Mouse (Mus musculus) induced T-regulatory cell, adult 2 months (primary cell): ENCODE data around the gene Gipc3.
A peak's percentile ranks its signal among the peaks of the same experiment; 100 is the strongest.

Source experiments
- DNase-seq: peaks from one replicate; pipeline ENCODE4 v3.0.0-alpha.2; 2012; ENCODE audit warnings: low read depth

The Gipc3 gene

DNA sequence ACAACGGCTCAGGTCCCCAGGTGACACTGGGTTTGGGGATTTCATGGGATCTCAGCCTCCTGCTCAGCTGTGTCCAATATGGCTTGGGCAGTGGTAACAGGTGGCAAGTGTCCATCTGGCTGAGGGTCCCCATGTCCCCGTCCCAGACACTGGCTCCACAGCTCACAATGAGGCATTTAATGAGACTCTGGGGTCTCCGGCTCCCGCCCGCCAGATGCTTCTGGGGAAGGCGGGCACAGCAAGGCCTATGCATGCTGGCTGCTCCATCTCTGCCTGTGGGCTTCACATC is 24.1 kb upstream of the Gipc3 start:
- DNase-seq = no peak

DNA sequence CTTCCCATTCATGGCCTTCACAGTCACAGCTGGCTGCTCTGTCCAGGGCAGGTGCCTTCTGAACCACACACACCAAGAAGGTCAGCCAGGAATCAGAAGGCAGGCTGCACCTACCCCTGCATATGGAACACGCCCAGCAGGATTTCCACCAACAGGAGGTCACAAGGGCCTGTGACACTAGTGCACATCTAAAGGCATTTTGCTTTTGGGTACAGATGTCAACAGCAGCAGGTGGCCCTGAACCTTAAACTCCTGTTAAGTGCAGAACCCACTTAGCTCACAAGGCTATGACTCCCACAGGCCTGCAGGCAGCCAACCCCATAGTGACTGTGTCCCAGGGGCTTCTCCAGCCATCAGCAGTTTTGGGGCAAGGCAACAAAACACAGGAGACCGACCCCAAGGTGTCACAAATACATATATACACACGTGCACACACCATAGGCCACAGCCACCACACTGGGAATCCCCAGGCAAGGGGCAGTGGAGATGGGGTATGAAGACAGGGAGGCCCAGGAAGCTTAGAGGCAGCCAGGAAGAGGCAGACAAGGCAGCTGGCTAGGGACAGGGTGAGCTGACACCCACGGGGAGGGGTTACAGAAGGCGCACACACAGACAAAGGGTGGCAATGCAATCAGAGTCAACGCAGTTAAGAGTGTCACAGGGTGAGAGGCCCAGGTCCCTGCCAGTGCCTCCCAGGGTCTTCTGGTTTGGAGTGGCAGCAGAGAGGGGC is 23.6 kb upstream of the Gipc3 start:
- no peak for DNase-seq

DNA sequence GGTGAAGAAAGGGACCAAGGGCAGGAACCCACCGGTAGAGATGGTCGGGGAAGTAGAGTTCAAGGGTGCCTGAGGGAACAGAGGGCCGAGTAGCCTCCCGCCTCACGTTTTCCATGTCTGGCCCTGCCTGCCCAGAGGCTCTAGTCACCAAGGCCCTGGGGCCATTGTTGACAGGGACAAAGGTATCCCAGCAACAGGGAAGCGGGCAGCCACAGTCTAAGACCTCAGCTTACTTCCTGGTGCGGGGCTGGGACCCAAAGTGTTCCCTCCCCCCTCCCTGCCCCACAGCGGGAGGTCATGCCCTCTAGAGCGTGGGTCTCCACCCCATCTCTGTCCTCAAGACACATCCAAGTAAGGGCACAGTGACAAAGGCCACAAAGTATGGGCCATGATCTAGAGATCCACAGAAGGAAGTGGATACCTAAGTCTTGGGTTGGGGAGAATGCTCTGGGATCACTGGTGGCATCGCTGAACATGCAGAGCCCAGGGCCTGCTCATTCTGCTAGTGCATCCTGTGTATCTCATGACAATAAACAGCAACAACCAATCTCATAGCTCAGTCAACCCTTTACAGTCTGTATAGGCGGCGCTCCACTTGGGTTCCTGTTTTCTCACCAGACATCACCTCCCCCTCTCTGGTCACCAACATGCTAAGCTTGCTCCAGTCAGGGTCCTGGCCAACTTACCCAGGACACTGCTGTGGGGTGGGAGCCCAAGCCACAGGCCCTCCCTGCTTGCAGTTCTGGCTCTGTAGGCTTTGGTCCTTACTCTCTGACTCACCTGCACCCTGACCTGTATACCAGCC is 22.8 kb upstream of the Gipc3 start, which contains the start of gene 4930404N11Rik:
TSS of gene 4930404N11Rik (minus strand) at position 145 of the 805 bp plus-strand sequence.
- no peak for DNase-seq

DNA sequence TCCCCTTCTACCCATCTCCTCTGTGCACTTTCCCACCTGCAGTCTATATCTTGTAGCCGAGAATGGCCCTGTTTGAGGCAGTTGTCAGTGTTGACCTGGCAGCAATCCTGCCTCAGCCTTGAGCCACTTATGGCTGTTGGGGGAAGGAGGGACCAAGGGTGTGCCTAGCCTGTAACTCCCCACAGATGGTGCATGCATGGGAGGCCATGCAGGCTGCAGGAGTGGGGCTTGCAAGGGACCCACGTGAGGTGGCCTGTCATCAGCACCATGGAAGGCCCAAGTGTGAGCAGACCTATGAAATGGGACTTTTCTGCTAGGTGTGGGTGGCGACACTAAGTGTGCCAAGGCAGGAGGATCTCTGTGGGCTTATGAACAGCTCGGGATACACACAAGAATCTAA is 22.0 kb upstream of the Gipc3 start:
- no peak for DNase-seq

GRCm38 (mm10) chr10:81364666-81365065 is 21.6 kb upstream of the Gipc3 start:
- DNase-seq = no peak

- DNase-seq = no peak
Observed at GRCm38 (mm10) chr10:81363436-81364346, 20.6 kb upstream of the Gipc3 start.

DNA sequence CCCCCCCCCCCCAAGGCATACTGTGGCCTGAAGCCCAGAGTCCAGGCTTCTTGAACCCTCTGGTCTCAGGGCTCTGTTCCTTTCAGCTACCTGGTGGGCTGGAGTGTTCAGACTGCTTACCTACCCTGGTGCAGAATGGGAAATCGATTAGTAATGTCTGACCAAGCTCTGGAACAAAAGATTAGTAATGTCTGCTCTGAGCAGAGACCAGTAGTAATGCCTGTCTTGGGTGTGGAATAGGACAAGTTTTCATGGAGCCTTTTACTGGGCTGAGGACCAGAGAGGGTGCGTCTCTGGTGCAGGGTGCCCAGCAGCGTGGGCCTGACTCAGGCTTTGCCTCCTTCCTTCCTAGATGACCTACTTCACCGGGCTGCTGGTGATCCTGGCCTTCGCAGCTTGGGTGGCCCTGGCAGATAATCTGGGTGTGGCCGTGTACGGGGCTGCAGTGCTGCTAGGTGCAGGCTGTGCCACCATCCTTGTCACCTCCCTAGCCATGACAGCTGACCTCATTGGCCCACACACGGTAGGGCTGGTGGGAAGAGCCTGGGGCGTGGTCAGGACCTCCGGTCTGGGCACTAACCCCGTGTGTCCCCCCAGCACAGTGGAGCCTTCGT is 19.4 kb upstream of the Gipc3 start:
- DNase-seq = no peak

- DNase-seq = no peak
Observed at GRCm38 (mm10) chr10:81360721-81361120, 17.7 kb upstream of the Gipc3 start.

GRCm38 (mm10) chr10:81358841-81359240 is 15.8 kb upstream of the Gipc3 start:
- DNase-seq = no peak

GRCm38 (mm10) chr10:81358209-81358608 is 15.1 kb upstream of the Gipc3 start:
- no peak for DNase-seq

DNA sequence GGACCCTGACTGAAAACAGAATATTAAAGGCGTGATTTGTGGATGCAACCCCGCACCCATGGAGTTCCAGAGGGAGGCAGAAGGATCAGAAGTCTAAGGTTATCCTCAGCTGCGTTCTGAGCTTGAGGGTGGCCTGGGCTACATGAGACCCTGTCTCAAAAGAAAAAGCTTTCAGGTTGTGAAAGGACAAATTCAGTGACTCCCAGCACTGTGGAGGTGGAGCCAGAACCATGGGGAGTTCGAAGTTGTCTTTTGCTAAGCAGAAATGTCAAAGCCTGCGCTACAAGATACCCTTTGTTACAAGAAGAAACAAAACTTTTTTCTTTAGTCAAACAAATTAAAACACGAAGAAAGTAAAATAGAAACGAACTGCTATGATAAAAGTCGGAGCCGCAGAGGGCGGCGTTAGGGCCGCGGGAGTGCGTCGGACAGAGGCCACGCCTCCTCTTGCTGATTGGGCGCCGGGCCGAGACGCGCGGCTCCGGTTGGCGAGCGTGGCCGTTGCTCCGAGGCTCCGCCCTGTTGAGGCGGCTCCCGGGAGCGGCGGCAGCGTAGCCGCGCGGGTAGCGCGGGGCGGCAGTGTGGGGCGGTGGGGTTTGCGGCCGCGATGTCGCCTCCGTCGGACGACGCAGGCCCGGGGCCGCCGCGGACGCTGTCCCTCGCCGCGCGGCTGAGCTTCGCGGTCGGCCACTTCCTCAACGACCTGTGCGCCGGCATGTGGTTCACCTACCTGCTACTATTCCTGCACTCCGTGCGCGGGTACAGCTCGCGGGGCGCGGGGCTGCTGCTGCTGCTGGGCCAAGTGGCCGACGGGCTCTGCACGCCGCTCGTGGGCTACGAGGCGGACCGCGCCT is 14.2 kb upstream of the Gipc3 start, which contains the start of gene Mfsd12:
TSS of gene Mfsd12 (plus strand) at position 501 of the 854 bp plus-strand sequence.
- DNase-seq = peak; percentile 94

DNA sequence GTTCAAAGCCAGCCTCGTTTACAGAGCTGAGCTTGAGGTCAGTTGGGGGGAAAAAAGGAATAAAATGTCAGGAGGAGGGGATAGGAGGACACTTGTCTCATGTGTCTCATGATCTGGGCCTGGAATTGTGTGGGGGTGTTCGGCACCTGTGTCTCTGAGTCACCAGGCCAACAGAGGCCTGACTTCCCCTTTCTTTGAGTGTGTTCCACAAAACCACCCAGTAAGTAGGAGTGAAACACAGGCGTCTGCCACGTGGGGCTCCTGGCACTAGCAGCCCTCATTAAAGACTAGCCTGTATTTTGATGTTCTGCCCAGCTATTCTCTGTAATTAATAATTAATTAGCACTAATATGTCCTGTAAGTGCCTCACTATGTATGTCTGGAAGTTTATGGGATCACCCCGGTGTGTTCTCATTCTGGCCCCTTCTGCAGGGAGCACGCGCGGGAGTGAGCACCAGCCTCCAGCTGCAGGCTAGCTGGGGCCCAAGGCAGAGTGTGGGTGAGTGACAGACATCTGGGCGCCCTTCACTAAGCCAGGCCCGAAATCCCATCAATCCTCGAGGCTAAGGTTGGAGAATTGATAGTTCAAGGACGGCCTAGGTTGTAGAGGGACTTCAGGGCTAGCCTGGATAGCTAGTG is 13.4 kb upstream of the Gipc3 start:
- no peak for DNase-seq

- DNase-seq = no peak
Observed at GRCm38 (mm10) chr10:81355533-81355932, 12.5 kb upstream of the Gipc3 start.

DNA sequence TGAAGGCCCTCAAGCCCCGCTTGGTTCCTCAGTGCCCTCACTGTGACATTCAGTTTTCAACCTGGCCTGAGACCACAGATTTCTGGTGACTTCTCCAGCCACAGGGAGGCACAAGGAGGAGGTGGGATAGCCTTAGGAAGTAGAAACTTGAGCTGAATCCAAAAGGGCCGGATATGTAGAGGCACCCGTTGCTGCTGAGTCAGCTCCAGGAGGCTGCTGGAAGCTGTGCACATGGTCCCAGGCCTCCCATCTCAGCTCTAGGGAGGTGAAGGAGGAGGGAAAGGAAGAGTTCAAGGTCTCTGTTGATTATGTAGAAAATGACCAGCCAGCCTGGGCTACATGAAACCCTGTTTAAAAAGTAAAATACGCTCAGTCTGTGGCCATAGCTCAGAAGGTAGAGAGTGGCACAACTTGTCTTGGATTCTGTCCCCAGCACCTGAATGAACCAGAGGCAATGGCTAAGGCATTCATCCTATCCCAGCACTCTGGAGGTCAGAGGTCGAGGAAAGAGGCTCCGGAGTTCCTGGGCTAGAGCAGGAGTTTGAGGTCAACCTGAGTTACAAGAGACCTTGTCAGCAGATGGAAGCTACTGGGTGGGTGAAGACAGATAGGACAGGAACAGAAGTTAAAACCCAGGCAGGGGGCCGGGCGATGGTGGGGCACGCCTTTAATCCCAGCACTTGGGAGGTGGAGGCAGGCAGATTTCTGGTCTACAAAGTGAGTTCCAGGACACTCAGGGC is 11.8 kb upstream of the Gipc3 start:
- DNase-seq = no peak

DNA sequence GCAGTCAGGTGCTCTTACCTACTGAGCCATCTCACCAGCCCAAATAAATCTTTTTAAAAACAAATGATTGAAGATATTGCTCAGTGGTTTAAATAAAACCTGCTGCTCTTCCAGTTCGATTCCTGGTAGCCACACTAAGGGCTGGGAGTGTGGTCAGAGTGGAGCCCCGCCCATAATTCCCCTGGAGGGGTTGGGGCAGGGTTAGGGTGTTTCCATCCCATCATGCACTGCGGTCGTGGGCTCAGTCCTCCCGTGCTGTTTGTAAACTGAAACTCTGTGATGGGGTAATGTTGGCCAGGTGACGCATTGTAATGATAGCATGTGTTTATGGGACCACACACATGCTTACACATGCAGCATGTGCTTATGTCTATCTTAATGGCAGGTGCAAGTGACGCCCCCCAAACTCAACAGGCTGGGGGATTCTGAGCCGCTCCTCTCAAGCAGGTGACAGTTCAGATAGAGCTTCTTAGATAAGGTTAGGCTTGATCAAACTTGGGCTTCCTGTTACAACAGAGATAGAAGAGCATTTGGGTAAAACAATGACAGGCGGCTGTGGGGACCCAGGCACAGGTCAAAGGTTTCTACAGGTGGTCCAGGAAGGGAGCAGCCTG is 8.7 kb upstream of the Gipc3 start:
- DNase-seq = peak; percentile 91

- DNase-seq = peak; percentile 99
Observed at GRCm38 (mm10) chr10:81350351-81351063, 7.4 kb upstream of the Gipc3 start, which contains the start of gene Hmg20b. TSS of gene Hmg20b (minus strand) at chr10:81350480.

- no peak for DNase-seq
Observed at GRCm38 (mm10) chr10:81349961-81350350, 6.9 kb upstream of the Gipc3 start.

- DNase-seq = peak; percentile 69
Observed at GRCm38 (mm10) chr10:81349146-81349545, 6.1 kb upstream of the Gipc3 start.
